Mouse (Mus musculus): ENCODE results near the gene Foxp4.

Gene Foxp4

DNA sequence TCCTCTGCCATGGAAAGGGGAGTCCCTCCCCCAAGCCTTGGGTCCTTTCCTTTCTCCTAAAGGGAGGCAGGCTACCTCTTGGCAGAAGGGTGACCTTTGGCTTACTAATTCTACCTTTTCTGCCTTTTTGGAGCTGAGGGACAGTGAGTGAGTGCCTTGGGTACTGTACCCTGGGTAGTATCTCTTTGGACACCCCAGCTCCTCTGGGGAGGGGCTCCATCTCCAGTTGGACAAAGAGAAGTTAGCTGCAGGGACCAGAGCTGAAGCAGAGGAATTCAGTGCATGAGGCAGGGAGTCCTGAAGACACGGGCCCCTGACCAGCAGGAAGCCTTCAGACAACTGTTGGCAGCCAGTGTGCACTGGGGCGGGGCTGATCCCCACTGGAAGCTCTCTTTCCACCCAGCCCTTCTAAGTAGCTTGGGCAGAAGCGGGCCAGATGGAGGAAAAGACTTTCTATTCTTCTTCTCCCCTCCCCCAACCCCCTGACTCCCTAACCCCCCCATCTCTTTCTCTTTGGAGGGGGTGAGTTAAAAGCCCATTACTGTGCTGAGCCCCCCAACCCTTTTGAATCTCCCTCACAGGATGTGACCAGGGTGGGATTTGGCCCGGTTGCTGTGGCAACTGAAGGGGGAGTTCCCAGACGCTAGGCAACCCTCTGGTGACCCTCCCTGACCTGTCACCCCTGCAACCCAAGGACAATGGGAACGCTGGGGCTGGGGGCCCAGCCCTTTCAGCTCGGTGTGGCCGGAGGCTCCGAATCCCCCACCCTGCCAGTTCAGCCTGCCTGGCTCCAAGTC is 26.3 kb downstream of the Foxp4 start:
- no peak for DNase-seq (ENCODE audit: low spot score in 2 of 2)

DNA sequence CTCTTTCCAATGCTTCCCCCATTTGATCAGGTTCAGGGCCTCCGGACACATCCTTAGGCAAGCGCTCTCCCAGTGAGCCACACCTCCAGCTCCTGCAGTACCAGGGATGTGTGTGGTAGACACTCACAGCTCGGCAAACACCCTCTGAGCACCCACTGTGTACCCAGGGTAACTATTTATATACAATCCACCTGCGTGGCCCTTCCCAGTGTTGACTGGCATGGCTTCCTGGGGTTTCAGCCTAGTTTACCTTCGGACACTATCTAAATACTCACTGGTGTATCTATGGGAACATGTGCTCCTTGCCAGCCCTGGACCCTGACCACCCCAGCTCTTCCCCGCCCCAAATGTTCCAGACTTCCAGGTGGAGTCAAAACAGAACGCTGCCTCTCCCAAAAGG is 34.7 kb downstream of the Foxp4 start:
- DNase-seq (ENCODE audit: low spot score in 2 of 2): no peak

DNA sequence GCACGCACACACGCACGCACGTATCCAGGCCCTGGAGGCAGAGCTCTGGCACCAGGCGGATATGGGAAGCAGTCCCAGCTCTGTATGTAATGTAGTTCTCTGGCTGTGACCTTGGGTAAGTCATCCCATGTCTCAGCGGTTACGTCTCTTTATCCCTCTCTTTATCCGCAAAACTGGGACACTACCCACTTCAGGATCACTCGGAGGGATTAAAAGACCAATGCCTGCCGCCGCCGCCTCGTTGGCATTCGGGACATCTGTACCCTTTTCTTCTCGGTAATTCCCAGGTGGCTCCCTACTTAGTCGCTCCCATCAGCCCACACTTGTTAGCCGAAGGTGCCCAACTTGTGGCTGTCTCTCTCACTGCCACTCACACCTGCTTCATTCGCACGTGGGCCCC is 35.2 kb downstream of the Foxp4 start:
- no peak for DNase-seq (ENCODE audit: low spot score in 2 of 2)

DNA sequence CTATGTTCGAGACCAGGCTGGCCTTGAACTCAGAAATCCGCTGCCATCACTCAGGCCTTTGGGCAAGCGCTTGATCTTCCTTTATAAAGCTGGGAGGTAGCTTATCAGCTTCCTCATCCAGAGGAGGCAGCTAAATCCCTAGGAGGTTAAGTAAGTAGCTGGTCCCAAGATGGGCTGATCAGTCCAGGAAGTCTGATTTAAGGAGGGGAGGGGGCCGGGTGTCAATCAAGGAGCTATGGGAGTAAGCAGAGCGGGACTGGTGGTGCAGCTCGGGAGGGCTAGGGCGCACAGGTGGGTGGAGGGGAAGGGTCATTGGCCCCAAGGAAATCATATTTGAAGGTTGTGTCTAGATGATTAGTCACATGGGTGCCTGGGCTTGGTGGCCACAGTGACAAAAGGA is 35.8 kb downstream of the Foxp4 start:
- DNase-seq (ENCODE audit: low spot score in 2 of 2): no peak

DNA sequence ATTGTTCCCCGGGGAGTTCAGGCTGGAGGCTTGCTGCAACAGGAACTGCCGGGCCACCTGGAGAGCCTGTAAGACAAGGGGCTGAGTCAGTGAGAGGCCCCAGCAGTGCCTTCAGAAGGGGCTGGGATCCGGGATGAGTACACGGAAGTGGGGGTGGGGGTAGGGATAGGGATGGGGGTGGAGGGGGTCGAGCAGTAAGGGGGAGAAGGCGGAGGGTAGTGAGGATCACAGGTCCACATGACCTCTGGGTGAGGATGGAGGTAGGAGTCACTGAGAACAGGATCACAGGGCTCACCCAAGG is 36.3 kb downstream of the Foxp4 start:
- peak in 1 of 2 experiments; percentile 41 for DNase-seq (ENCODE audit: low spot score in 2 of 2)

DNA sequence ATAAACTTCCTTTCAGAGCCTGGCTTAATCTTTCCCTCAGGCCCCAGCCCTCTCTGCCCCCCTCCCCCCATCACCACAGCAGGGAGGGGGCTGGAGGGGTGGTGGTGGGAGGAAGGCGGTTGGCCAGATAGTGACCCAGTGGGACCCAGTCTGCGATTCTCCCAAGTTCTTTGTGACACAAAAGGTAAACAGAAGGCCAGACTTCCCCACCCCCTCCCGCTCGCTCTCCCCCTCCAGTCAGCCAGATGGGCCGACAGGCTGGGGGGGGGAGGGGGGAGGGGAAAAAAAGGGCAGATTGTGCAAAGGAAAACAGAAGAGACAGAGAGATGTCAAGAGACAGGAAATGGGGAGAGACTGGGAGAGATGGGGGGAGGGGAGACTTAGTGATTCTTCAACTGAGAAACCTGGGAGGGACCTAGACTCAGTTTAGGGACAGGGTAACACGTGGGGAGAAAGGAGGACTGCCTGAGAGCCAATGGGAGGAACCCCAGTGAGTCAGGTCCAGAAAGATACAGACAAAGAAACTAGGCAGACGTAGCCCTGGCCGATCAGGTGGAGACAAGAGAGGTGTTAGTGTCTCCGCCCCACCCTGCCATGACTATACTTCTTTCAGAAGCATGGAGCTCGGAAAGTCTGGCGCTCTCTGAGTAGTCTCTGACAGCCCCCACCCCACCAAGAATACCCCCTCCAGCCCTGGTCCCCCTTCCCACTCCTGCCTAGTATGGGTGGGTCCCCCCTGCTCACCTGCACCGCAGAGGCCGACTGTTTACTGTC is 36.9 kb downstream of the Foxp4 start:
- no peak for DNase-seq (ENCODE audit: low spot score in 2 of 2)

DNA sequence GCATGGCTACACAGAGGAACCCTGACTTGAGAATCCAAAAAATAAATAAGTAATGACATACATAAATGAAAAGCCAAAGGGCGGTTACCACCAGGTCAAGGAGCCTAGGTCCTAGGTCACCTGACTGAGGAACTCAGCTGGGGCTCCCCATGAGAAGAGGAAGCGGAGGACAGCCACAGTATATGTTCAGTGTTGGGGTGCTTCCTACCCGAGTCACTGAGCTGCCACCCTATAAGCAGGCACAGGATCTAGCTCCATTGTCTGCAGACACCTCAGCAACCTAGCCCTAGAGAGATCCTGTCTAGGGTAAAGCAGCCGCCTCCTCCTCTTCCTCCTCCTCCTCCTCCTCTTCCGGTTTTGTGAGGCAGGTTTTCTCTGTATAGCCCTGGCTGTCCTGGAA is 41.3 kb downstream of the Foxp4 start:
- no peak for DNase-seq (ENCODE audit: low spot score in 2 of 2)

DNA sequence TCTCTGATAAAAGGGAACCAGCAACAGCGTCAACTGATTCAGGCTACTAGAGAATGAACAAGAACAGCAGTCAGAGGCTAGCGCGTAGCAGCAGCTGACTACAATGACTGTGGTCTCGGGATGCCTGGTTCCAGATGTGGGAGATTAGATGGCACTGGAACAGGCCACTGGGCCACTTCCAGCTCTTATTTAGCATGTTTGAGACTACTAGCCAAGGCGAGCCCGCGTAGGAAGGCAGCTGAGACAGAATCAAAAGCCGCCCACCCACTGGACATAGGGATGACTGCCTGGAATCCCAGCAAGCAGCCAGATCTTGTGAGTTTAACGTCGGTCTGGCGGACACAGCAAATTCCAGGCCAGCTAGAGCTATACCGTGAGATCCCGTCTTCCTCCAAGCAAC is 43.1 kb downstream of the Foxp4 start:
- no peak for DNase-seq (ENCODE audit: low spot score in 2 of 2)

DNA sequence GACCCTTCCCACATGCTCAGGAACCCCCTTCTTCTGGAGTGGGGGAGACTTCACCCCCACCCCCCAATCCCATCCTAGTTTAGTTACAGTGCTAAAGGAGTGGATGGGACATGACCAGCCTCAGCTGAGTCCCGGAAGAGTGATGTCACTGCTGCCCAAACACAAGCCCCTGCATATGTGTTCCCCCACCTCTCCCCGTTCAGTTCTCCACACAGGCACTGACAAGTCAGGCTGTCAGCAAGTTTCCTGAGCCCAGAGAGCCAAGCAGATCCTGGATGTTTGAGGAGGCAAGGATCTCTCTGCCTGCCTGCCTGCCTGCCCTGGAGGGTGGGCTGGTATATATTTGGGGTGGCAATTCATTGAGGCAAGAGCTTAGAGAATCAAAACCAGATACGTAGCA is 45.2 kb downstream of the Foxp4 start:
- DNase-seq (ENCODE audit: low spot score in 2 of 2): no peak

DNA sequence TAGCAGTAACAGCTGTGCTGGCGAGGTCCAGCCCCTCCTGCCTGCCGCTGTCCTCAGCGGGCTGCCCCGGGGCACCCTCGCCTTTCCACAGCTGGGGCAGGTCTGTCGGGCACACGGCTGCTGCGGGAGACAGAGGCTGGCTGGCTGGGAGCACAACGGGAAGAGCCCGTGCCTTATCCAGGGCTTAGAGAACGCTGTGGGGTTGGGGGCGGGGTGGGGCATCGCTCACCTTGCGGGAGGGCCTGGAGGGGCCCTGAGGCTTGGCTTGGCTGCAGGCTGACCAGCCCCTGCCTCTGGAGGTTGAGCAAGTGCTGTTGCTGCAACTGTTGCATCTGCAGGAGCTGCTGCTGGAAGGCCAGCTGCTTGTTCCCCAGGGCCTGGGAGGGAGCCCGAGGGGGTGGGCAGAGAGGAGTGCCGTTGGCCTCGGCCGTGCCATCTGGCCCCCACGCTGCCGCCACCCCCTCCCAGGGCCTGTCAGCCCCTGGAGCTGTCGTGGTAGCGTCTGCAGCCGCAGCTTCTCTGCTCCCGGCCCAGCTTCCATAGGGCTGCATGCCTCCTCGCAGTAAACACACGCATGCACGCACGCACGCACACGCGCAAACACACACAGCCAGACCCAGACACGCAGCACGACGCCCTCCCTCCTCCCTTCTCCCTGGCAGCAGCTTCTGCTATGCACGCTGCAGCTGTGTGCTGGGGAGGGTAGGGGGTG is 45.9 kb downstream of the Foxp4 start:
- peak in 1 of 2 experiments; percentile 41 for DNase-seq (ENCODE audit: low spot score in 2 of 2)

DNA sequence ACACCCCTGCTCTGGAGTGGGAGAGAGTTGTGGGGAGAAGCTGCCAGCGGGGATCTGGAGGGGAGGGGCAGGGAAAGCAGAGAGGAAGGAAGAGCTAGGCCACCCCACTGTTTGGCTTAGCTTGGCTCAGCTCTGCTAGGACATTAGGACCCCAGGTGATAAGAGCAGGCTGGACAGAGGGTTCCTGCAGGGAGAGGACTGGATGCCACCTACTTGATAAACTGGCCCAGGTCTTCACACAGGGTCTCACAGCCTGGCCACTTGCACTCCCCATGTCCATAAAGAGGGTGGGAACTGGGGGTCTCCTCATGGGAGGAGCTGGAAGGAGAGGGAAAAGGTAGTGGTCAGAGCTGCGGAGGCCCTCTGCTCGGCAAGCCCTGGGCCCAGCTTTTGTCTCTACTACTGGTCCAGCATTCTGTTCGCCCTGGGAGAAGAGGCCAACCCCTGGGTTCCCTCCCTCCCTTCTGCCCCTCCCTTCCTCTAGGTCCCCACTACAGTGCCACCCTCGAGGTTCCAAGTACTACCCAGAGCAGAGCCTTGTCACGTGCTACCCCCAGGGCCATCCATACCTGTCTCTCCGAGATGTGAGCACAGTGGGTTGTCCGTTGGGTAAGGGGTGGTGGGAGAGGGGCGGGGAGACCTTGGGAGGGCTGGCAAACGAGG is 46.6 kb downstream of the Foxp4 start:
- DNase-seq (ENCODE audit: low spot score in 2 of 2): no peak

DNA sequence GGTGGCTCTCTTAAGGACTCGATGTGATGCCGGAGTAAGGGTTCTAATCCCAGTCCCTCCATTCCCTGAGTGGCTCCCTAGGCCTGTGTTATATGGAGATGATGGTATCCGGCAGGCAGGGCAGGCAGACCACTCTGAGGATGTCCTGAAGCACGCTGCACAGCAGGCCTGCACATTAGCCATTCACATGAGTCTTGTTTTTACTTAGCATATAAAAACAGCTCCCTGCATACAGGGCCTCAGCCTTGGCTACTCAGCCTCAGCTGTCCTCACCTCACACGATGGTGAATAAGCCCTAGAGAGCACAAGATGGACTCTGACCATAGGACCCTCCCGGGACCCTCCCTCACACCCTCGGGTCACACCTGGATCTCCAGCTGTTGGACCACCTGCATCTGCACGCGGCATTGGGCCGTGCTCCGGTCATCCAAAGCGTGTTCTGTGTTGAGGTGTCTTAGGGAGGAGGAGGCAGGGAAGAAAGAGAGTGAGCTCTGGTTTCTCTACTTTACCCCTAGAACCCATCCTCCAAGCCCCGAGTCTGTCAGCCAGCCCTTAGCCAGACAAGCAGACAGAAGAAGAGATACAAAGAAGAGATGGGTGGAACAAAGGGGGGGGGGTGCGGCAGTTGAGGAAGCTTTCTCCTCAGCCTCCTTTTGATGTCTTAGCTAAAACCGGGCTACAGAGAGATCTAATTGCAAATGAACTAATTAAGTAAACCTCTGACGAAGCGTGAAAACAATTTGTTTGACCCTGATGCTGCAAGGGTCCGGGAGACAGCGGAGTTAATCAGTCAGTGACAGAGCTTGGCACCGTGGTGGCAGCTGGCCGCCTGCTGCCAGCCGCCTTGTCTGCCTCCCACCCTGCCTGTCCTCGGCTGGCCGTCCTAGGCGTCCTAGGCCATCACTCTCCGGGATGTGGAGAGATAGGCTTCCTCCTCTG is 47.4 kb downstream of the Foxp4 start:
- no peak for DNase-seq (ENCODE audit: low spot score in 2 of 2)

DNA sequence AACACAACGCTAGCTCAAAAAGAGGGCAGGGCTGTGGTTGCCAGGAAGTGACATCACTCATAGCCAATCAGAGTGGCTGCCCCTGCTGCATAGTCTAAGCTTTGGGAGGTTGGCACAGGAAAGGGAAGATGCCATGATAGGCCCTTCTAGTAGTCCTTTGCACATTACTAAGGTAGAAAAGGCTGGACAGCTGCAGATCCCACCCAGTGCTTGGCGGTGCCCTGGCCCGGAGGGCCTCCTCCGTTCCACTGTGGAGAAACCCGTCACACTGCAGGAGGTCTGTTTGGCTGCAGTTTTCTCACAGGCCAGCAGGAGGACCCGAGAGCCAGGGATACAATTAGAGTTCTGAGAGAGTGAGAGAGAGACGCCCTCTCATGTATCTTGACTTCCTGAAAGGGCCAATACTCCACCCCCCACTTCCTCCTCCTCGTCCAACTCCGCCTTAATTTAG is 51.1 kb downstream of the Foxp4 start:
- peak; percentile 77 to 87 for DNase-seq (ENCODE audit: low spot score in 2 of 2)

DNA sequence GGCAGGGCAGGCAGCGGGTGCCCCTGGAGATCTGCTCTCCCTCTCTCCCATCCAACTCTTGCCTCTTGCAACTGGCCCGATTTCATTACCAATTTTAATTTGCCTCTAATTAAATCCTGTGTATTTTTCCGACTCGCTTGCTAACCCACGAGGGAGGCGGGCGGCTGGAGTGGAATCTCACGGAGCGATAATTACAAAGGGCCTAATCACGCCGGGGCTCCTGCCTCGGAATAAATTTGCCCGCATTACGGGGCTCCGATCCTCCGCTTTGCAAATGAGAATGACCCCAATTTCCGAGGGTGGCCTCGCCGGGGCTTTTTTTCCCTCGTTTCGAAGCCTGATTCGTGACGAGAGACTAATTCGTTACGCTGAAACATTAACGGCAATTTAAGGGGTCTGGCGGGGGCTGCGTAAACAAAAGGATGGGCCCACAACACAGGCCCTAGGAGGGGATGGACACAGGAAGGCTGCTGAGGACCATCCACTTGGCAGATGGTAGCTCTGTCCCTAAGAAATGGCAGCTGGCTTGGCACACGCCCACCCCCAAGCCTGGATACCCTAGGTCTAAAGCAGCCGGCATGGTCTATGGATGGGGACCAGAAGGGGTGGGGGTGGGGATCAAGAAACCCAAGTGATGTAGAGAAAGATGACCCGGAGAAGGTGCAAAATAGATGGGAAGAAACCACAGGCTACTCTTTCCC is 52.0 kb downstream of the Foxp4 start:
- DNase-seq (ENCODE audit: low spot score in 2 of 2): no peak

DNA sequence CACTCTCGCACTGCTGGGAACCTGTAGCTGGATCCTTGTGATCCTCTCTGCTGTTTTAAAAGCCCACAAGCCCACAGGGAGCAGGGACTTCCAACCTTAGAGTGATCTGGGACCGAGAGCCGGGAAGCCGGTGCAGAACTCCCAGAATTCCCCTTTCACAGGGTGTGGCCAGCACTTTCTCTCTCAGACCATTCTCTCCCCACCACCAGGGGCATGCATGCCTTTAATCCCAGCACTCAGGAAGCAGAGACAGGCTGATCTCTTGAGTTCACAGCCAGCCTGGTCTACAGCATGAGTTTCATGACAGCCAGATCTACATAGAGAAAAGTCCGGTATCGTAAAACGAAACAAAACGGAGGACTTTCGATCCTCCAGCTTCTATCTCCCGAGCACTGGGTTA is 54.6 kb downstream of the Foxp4 start:
- DNase-seq (ENCODE audit: low spot score in 2 of 2): no peak

DNA sequence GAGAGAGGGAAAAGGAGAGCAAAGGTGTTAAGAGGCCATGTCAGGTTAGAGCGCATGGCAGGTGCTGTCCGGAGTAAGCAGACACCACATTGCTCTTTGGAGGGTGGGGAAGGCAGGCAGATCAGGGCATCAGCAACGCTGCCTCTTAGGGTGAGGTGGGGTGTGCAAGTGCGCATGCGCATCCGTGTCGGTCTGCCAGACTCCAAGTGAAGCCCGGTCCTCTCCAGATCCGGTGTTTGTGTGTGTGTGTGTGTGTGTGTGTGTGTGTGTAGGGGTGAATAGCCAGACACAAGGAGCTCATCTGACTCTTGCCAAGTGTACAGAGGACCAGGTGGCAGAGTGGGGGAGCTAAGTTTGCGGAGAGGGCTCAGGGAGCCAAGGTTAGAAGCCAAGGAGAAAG is 58.4 kb downstream of the Foxp4 start:
- no peak for DNase-seq (ENCODE audit: low spot score in 2 of 2)

DNA sequence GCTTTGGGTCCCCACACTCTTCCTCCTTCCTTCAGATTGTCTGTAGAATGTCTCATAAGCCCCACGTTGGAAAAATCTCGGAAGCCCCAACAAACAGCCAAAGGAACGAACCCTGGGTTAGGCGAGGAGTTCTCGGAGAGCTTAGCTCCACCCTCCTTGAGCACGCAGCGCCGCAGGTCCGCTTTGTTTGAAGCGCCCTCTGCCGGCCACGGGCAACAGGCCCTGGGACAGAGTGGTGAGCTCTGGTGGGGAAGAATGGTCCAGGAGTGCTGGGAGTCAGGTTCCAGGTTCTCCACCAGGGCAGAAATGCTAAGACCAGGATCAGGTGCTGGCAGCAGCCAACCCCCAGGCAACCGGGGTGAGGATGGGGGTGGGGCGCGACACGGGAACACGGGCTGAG is 59.9 kb downstream of the Foxp4 start:
- peak; percentile 70 to 89 for DNase-seq (ENCODE audit: low spot score in 2 of 2)

DNA sequence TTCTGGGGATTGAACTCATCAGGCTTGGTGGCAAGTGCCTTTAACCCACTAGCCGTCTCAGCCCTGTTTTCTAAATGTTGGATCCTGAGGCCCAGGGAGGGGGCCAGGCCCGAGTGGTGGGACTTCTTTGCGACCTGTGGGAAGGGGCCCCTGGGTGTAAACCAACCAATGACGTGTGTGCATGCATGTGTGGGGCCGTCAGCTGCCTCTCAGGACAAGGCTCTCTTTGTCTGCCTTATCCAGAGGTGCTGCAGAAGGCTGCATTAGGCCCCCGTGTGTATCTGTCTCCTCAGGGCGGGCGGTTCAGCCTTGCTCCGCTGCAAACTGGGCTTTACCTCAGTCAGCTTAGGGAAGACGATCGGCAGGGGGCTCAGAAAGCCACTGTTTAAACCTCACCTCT is 61.0 kb downstream of the Foxp4 start:
- DNase-seq (ENCODE audit: low spot score in 2 of 2): no peak

DNA sequence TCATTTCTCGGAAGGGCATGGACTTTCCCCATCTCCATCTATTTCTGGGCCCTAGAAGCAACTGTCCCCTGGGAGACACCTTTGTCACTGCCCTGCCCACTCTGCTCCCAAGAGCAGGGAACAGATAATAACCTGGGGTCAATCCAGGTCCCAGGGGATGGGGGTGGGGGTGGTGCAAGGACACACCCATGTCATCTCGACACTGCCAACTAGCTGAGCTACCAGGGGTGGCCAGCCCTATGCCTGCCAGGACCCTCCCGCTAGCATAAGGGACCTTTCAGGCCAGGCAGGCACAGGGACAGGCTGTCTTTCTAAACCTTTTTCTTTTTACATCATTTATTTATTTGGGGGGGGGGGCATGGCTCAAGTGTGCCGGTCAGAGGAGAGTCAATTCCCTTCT is 61.4 kb downstream of the Foxp4 start:
- DNase-seq (ENCODE audit: low spot score in 2 of 2): no peak

DNA sequence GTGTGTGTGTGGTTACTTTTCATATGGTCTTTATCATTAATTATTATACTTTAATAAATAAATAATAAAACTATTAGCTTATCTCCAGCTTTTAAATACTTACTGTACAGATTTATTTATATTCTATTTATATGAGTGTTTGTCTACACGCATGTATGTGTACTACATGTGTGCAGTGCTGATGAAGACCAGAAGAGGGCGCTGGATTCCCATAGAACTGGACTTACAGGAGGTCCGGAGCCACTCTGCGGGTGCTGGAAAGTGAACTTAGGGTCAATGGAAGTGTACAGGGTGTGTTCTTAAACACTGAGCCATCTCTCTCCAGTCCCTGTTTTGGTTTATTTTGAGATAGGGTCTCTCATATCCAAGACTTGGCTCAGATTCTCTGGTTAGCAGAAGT is 68.9 kb downstream of the Foxp4 start:
- no peak for DNase-seq (ENCODE audit: low spot score in 2 of 2)

DNA sequence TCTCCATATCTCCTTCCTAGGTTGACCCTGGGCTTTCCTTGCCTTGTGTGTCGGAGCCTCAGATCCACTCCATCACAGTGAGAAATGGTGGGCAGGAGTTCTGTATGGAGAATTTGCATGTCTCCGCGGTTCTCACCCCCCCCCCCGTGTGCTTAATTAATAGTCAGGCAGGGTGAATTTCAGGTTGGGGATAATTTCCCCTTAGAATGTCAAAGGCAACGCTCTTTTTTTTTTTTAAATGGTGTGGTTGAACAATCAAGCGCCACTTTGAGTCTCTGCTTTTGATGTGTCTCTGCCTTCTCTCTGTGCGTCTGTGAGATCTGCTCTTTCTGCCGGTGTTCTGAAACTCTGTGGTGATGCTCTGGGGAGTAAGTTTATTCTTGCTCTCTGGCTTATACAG is 69.5 kb downstream of the Foxp4 start:
- no peak for DNase-seq (ENCODE audit: low spot score in 2 of 2)
